Mouse (Mus musculus) bone marrow, adult 2 months (tissue): ENCODE measurements at regions not wholly inside any gene's neighbourhood (a gene's known extent, or its start where the extent isn't known, plus 50 kb on each side); places are given as distances from the start of the nearest gene placed in this dataset.

ENCODE experiments used
- CTCF ChIP-seq: fragments of 200-500 bp; IDR thresholded peaks from 2 replicates; pipeline ENCODE4 v1.5.1; 2011; ENCODE audit warnings: low read length, control low read depth; ENCODE audit not compliant: control insufficient read depth, insufficient read depth
- POLR2A ChIP-seq: fragments of 200-500 bp; IDR thresholded peaks from 2 replicates; pipeline ENCODE4 v1.6.1; 2011; ENCODE audit warnings: low read depth, mild to moderate bottlenecking, control low read depth, low read length, borderline replicate concordance; ENCODE audit not compliant: control insufficient read depth

DNA sequence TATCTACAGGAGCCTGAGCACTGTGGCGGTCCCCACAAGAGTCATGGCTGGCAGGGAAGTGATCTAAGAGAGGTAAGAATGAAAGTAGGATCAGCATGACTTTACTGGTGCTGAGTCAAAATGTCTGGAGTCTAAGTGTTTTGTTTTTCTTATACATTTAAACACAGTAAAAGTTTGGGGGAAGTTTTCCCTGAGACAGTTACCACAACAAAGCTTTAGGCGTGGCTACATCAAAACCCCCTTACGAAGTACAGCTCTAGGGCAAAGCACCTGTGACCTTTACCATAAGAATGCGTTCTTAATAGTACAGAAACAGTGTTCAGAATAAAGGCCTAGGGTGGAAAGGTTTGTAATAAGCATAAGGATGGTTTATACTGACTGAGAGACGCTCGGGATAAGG, 254.4 kb upstream of the Kdm8 start:
- TF ChIP-seq CTCF (no peak), POLR2A (no peak)
